Mouse (Mus musculus): ENCODE results near the gene Ccl12. TPM values are rescaled to one million over a fixed set of nuclear protein-coding genes. Genes with fewer than 3 reads are reported as not detected.

The Ccl12 gene
- polyA plus RNA-seq, 1 experiment from 2014 or later: 6.2 TPM

DNA sequence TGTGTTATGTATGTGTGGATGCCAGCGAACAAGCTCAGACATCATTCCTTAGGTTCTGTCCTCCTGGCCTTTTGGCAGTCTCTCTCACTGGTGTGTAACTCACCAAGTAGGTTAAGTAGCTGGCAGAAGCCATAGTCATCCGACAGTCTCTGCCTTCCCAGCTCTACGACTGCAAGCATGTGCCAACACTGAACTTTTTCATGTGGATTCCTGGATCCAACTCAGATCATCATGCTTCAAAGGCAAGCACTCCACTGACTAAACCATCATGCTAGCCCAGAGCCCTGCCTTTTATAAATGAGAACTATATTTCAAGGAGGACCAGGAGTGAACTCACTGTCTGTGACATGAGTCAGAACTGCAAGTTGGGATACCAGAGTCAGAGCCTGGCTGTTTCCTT lies 28.0 kb upstream of the Ccl12 start:
- ATAC-seq (ENCODE audit: low FRiP score, low TSS enrichment): no peak
- 88% methylated on average over 3 of the region's 3 CpGs for WGBS
- DNase-seq: no peak
- no peak overlapping the region for H3K9ac ChIP-seq (replicated peaks; ENCODE audit: low read length)
- no peaks in the 10 kb centered on the region for H3K36me3 ChIP-seq (ENCODE audit: control insufficient read depth, insufficient read depth, low read length)
- no peaks in the 10 kb centered on the region for H3K9me3 ChIP-seq (ENCODE audit: control insufficient read depth, low read length)
- no peak overlapping the region for H3K27ac ChIP-seq (replicated peaks; ENCODE audit: low read depth, low read length)
- H3K27me3 ChIP-seq (ENCODE audit: control insufficient read depth, insufficient read depth, low read length): no peaks in the 10 kb centered on the region
- no peaks in the 10 kb centered on the region for H3K4me1 ChIP-seq (ENCODE audit: control insufficient read depth, insufficient read depth, low read length)
- no peak overlapping the region for H3K4me2 ChIP-seq (ENCODE audit: low read length)
- no peak overlapping the region for H3K4me3 ChIP-seq (replicated peaks; ENCODE audit: low read depth, low read length)

- DNase-seq (no peak), ATAC-seq (ENCODE audit: low FRiP score, low TSS enrichment) (no peak)
- no peaks in the 10 kb centered on the region for H3K27me3 ChIP-seq (ENCODE audit: control insufficient read depth, insufficient read depth, low read length)
- H3K9me3 ChIP-seq (ENCODE audit: control insufficient read depth, low read length): no peaks in the 10 kb centered on the region
- no peaks in the 10 kb centered on the region for H3K4me1 ChIP-seq (ENCODE audit: control insufficient read depth, insufficient read depth, low read length)
- H3K4me3 ChIP-seq (replicated peaks; ENCODE audit: low read depth, low read length): no peak overlapping the region
- H3K4me2 ChIP-seq (ENCODE audit: low read length): no peak overlapping the region
- WGBS: 82% methylated on average over 3 of the region's 3 CpGs
- no peaks in the 10 kb centered on the region for H3K36me3 ChIP-seq (ENCODE audit: control insufficient read depth, insufficient read depth, low read length)
- no peak overlapping the region for H3K27ac ChIP-seq (replicated peaks; ENCODE audit: low read depth, low read length)
- H3K9ac ChIP-seq (replicated peaks; ENCODE audit: low read length): no peak overlapping the region
Observed at GRCm38 (mm10) chr11:82077031-82077430, 24.6 kb upstream of the Ccl12 start.

- Histone ChIP-seq H3K9ac (replicated peaks; ENCODE audit: low read length) (no peak overlapping the region), H3K27me3 (ENCODE audit: control insufficient read depth, insufficient read depth, low read length) (no peaks in the 10 kb centered on the region), H3K4me3 (replicated peaks; ENCODE audit: low read depth, low read length) (no peak overlapping the region), H3K4me2 (ENCODE audit: low read length) (no peak overlapping the region), H3K9me3 (ENCODE audit: control insufficient read depth, low read length) (no peaks in the 10 kb centered on the region), H3K4me1 (ENCODE audit: control insufficient read depth, insufficient read depth, low read length) (no peaks in the 10 kb centered on the region), H3K36me3 (ENCODE audit: control insufficient read depth, insufficient read depth, low read length) (no peaks in the 10 kb centered on the region), H3K27ac (replicated peaks; ENCODE audit: low read depth, low read length) (no peak overlapping the region)
- no peak for DNase-seq
- ATAC-seq (ENCODE audit: low FRiP score, low TSS enrichment): no peak
Observed at GRCm38 (mm10) chr11:82078136-82078730, 23.4 kb upstream of the Ccl12 start.

GRCm38 (mm10) chr11:82080865-82081264 lies 20.8 kb upstream of the Ccl12 start:
- no peak for ATAC-seq (ENCODE audit: low FRiP score, low TSS enrichment)
- H3K4me3 ChIP-seq (replicated peaks; ENCODE audit: low read depth, low read length): no peak overlapping the region
- H3K4me1 ChIP-seq (ENCODE audit: control insufficient read depth, insufficient read depth, low read length): no peaks in the 10 kb centered on the region
- no peak overlapping the region for H3K4me2 ChIP-seq (ENCODE audit: low read length)
- WGBS: 81% methylated on average over 3 of the region's 3 CpGs
- H3K36me3 ChIP-seq (ENCODE audit: control insufficient read depth, insufficient read depth, low read length): no peaks in the 10 kb centered on the region
- DNase-seq: no peak
- no peak overlapping the region for H3K9ac ChIP-seq (replicated peaks; ENCODE audit: low read length)
- H3K27ac ChIP-seq (replicated peaks; ENCODE audit: low read depth, low read length): no peak overlapping the region
- H3K27me3 ChIP-seq (ENCODE audit: control insufficient read depth, insufficient read depth, low read length): no peaks in the 10 kb centered on the region
- H3K9me3 ChIP-seq (ENCODE audit: control insufficient read depth, low read length): no peaks in the 10 kb centered on the region

- H3K27ac ChIP-seq (replicated peaks; ENCODE audit: low read depth, low read length): no peak overlapping the region
- H3K4me1 ChIP-seq (ENCODE audit: control insufficient read depth, insufficient read depth, low read length): no peaks in the 10 kb centered on the region
- no peak overlapping the region for H3K4me2 ChIP-seq (ENCODE audit: low read length)
- WGBS: 89% methylated on average over 3 of the region's 3 CpGs
- H3K9me3 ChIP-seq (ENCODE audit: control insufficient read depth, low read length): no peaks in the 10 kb centered on the region
- no peak overlapping the region for H3K4me3 ChIP-seq (replicated peaks; ENCODE audit: low read depth, low read length)
- no peak overlapping the region for H3K9ac ChIP-seq (replicated peaks; ENCODE audit: low read length)
- DNase-seq (no peak), ATAC-seq (ENCODE audit: low FRiP score, low TSS enrichment) (no peak)
- no peaks in the 10 kb centered on the region for H3K27me3 ChIP-seq (ENCODE audit: control insufficient read depth, insufficient read depth, low read length)
- H3K36me3 ChIP-seq (ENCODE audit: control insufficient read depth, insufficient read depth, low read length): no peaks in the 10 kb centered on the region
Observed at GRCm38 (mm10) chr11:82084360-82084759, 17.3 kb upstream of the Ccl12 start.

DNA sequence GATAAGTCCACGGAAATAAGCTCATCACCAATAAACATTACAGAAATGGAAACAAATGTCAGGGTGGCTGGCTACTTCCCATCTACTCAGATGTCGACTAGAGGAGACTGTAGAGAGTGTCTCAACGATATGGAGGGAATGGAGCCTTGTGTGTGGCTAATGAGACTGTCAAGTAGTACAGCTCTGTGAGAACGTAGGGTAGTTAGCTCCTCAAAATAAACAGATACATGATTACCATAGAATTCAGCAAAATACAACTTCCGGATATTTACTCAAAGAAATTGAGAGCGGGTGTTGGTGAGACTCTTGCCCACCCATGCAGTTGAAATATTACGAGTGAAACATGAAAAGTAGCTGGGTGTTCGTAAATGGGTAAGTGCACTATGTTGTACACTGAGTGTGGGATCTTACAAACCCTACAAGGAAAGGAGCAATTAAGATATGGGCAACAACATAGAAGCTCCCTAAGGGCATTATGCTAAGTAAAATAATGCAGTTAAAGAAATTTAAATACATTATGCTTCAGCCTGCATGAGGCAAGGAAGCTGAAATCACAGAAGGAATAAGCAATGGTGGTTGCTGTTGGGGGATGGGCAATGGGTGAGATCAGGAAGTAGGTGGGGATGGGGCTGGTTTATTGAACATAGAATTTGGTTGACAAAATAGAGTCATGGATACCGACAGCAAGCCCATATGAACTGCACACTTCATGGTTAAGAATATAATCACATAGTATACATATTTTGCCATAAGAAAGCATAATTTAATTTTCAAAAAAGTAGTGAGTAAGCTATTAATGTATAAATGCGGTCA lies 1.9 kb upstream of the Ccl12 start:
- Histone ChIP-seq H3K4me1 (ENCODE audit: control insufficient read depth, insufficient read depth, low read length) (no peaks in the 10 kb centered on the region), H3K27me3 (ENCODE audit: control insufficient read depth, insufficient read depth, low read length) (no peaks in the 10 kb centered on the region), H3K9me3 (ENCODE audit: control insufficient read depth, low read length) (no peaks in the 10 kb centered on the region), H3K27ac (replicated peaks; ENCODE audit: low read depth, low read length) (no peak overlapping the region), H3K4me3 (replicated peaks; ENCODE audit: low read depth, low read length) (no peak overlapping the region), H3K4me2 (ENCODE audit: low read length) (no peak overlapping the region), H3K36me3 (ENCODE audit: control insufficient read depth, insufficient read depth, low read length) (no peaks in the 10 kb centered on the region), H3K9ac (replicated peaks; ENCODE audit: low read length) (no peak overlapping the region)
- DNase-seq (no peak), ATAC-seq (ENCODE audit: low FRiP score, low TSS enrichment) (no peak)
- WGBS: 90% methylated on average over 10 of the region's 10 CpGs

DNA sequence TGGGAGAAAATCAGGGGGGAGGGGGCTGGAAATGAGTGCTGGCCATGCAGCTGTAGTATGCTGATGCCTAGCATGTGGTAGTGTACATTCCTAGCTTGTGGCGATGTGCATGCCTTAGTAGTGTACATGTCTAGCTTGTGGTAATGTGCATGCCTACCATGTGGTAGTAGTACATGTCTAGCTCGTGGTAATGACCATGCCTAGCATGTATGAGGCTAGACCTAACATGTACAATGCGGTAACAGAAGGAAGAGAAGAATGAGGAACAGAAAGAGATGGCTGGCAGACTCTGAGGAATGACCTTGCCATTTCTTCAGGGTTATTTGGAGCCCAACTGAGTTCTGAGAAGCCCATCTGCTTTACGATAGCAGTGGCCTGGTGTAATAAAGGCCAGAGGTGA lies 558 bp upstream of the Ccl12 start:
- no peak overlapping the region for H3K4me3 ChIP-seq (replicated peaks; ENCODE audit: low read depth, low read length)
- no peak overlapping the region for H3K4me2 ChIP-seq (ENCODE audit: low read length)
- H3K27me3 ChIP-seq (ENCODE audit: control insufficient read depth, insufficient read depth, low read length): no peaks in the 10 kb centered on the region
- H3K36me3 ChIP-seq (ENCODE audit: control insufficient read depth, insufficient read depth, low read length): no peaks in the 10 kb centered on the region
- 82% methylated on average over 4 of the region's 4 CpGs for WGBS
- DNase-seq (no peak), ATAC-seq (ENCODE audit: low FRiP score, low TSS enrichment) (no peak)
- H3K27ac ChIP-seq (replicated peaks; ENCODE audit: low read depth, low read length): no peak overlapping the region
- H3K9me3 ChIP-seq (ENCODE audit: control insufficient read depth, low read length): no peaks in the 10 kb centered on the region; the same call in 1 of the 2 replicates
- no peaks in the 10 kb centered on the region for H3K4me1 ChIP-seq (ENCODE audit: control insufficient read depth, insufficient read depth, low read length)
- no peak overlapping the region for H3K9ac ChIP-seq (replicated peaks; ENCODE audit: low read length)

DNA sequence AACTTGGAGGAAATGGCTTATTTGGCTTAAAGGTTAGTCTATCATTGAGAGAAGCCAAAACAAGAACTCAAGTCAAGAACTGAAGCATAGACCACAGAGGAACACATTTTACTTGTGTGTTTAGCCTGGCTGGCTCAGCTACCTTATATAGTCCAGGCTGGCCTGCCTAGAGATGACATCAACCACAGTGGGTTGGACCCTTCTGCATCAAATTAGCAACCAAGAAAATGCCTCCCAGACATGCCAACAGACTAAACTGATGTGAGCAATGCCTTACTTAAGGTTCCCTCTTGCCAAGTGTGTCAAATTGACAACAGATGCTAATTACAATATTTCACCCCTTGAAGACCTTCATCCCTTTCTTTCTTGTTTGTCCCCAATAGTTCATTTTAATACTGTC lies 8.0 kb downstream of the Ccl12 start:
- Histone ChIP-seq H3K36me3 (ENCODE audit: control insufficient read depth, insufficient read depth, low read length) (no peaks in the 10 kb centered on the region), H3K9ac (replicated peaks; ENCODE audit: low read length) (no peak overlapping the region), H3K4me3 (replicated peaks; ENCODE audit: low read depth, low read length) (no peak overlapping the region), H3K9me3 (ENCODE audit: control insufficient read depth, low read length) (no peaks in the 10 kb centered on the region; the same call in 1 of the 2 replicates), H3K4me2 (ENCODE audit: low read length) (no peak overlapping the region), H3K4me1 (ENCODE audit: control insufficient read depth, insufficient read depth, low read length) (no peaks in the 10 kb centered on the region), H3K27ac (replicated peaks; ENCODE audit: low read depth, low read length) (no peak overlapping the region), H3K27me3 (ENCODE audit: control insufficient read depth, insufficient read depth, low read length) (no peaks in the 10 kb centered on the region)
- DNase-seq (no peak), ATAC-seq (ENCODE audit: low FRiP score, low TSS enrichment) (no peak)

All from midbrain, embryonic 14.5 days (tissue).